Mouse (Mus musculus) heart, embryonic 14.5 days (tissue): ENCODE measurements around the gene Tomm40. TPM values are rescaled to one million over a fixed set of nuclear protein-coding genes. Genes with fewer than 3 reads are reported as not detected.

Experiments used
- ATAC-seq: fragments of 200-750 bp; cut with Nextera tagmentation; 2 replicates; pipeline ENCODE4 v1.8.0; 2017; ENCODE audit warnings: low read depth, moderate TSS enrichment; ENCODE audit not compliant: insufficient number of reproducible peaks, insufficient read depth, low FRiP score
- H3K27ac ChIP-seq, 2 experiments: fragments of 200-500 bp in 1 of 2; fragments of 300-500 bp in 1 of 2; sonication (generic) in 1 of 2; replicated peaks in 1 of 2; 2 replicates each; pipeline ENCODE4 v1.5.1; 2012 to 2014; ENCODE audit warnings: low read depth in 2 of 2, low read length in 2 of 2, control low read depth in 1 of 2, mild to moderate bottlenecking in 1 of 2, mixed read lengths in 1 of 2; ENCODE audit not compliant: control insufficient read depth in 1 of 2, insufficient read depth in 1 of 2
- H3K27me3 ChIP-seq: fragments of 300-500 bp; sonication (generic); 2 replicates; pipeline ENCODE4 v1.6.1; 2014; ENCODE audit warnings: mild to moderate bottlenecking, low read length, control low read depth; ENCODE audit not compliant: control insufficient read depth, insufficient read depth
- H3K36me3 ChIP-seq: fragments of 300-500 bp; sonication (generic); 2 replicates; pipeline ENCODE4 v1.6.1; 2014; ENCODE audit warnings: mild to moderate bottlenecking, control low read depth, low read length, mixed read lengths; ENCODE audit not compliant: control insufficient read depth, insufficient read depth
- H3K4me1 ChIP-seq, 2 experiments: fragments of 200-500 bp in 1 of 2; fragments of 300-500 bp in 1 of 2; sonication (generic) in 1 of 2; 2 replicates each; pipeline ENCODE4 v1.6.1; 2012 to 2014; ENCODE audit warnings: low read length in 2 of 2, control low read depth in 1 of 2, mixed read lengths in 1 of 2; ENCODE audit not compliant: control insufficient read depth in 2 of 2, insufficient read depth in 2 of 2
- H3K4me2 ChIP-seq: fragments of 300-500 bp; sonication (generic); 2 replicates; pipeline ENCODE4 v1.6.1; 2014; ENCODE audit warnings: mild to moderate bottlenecking, low read length
- H3K4me3 ChIP-seq, 2 experiments: fragments of 200-500 bp in 1 of 2; fragments of 300-500 bp in 1 of 2; sonication (generic) in 1 of 2; 2 replicates each; pipeline ENCODE4 v1.5.1; 2012 to 2014; ENCODE audit warnings: low read length in 2 of 2, mild to moderate bottlenecking in 2 of 2, control low read depth in 1 of 2, low read depth in 1 of 2, moderate library complexity in 1 of 2; ENCODE audit not compliant: control insufficient read depth in 1 of 2, insufficient read depth in 1 of 2
- H3K9ac ChIP-seq: fragments of 300-500 bp; sonication (generic); 2 replicates; pipeline ENCODE4 v1.6.1; 2014; ENCODE audit warnings: mild to moderate bottlenecking, low read length
- H3K9me3 ChIP-seq: fragments of 300-500 bp; sonication (generic); 2 replicates; pipeline ENCODE4 v1.6.1; 2016; ENCODE audit warnings: low read length, control low read depth; ENCODE audit not compliant: control insufficient read depth
- WGBS: fragments of 180-500 bp; shearing (Covaris S2); extraction: QIAGEN DNeasy Blood & Tissue Kit; methylation state at CpG from one replicate; pipeline ENCODE4 v1.1.7; 2014; 5-methylcytosine and 5-hydroxymethylcytosine counted together
- polyA plus RNA-seq: library from polyadenylated mRNA; unstranded; fragments of >200 nt; fragmentation: Nextera tagmentation; extraction: Ambion mirVana; gene quantifications from 2 replicates; pipeline ENCODE4 v1.2.1, GENCODE M21; 2014

The Tomm40 gene
- polyA plus RNA-seq, 1 experiment from 2014 or later = 130 TPM

- H3K4me1 ChIP-seq = peaks cover 0 to 4% of the 10 kb centered on the region in 2 experiments; a peak in 1 of 4 replicates
- no peak within 1 kb of the TSS for H3K27ac ChIP-seq
- H3K27me3 ChIP-seq = no peaks in the 10 kb centered on the region
- H3K36me3 ChIP-seq = no peaks in the 10 kb centered on the region
- no peak for ATAC-seq
- no peaks in the 10 kb centered on the region for H3K9me3 ChIP-seq
- no peak within 1 kb of the TSS for H3K4me3 ChIP-seq
- 36% methylated on average over 8 of the region's 8 CpGs for WGBS
- H3K9ac ChIP-seq = 0 out of 2 replicates have a peak within 1 kb of the TSS, but pooled peaks have one; percentile 21
- no peak within 1 kb of the TSS for H3K4me2 ChIP-seq
Measured at GRCm38 (mm10) chr7:19681202-19681694, 34.0 kb downstream of the Tomm40 start, which contains the start of the genes Gm44805 and Apoc4. Gm44805 (minus strand) TSS chr7:19681423. Apoc4 (minus strand) TSS chr7:19681479.

GRCm38 (mm10) chr7:19680702-19681101 lies 34.5 kb downstream of the Tomm40 start:
- WGBS = 91% methylated on average over 2 of the region's 2 CpGs
- no peaks in the 10 kb centered on the region for H3K27me3 ChIP-seq

GRCm38 (mm10) chr7:19678901-19679300 lies 36.3 kb downstream of the Tomm40 start:
- Histone ChIP-seq H3K4me1 (peaks cover 0 to 4% of the 10 kb centered on the region in 2 experiments; a peak in 1 of 4 replicates), H3K27me3 (no peaks in the 10 kb centered on the region), H3K4me3 (no peak overlapping the region), H3K9me3 (no peaks in the 10 kb centered on the region), H3K36me3 (no peaks in the 10 kb centered on the region), H3K9ac (no peak overlapping the region), H3K27ac (no peak overlapping the region), H3K4me2 (no peak overlapping the region)
- WGBS = 89% methylated on average over 3 of the region's 3 CpGs
- ATAC-seq = no peak

More at GRCm38 (mm10) chr7:19680702-19681101, 34.5 kb downstream of the Tomm40 start:
- Histone ChIP-seq H3K9ac (no peak overlapping the region), H3K4me3 (no peak overlapping the region), H3K4me1 (peaks cover 0 to 4% of the 10 kb centered on the region in 2 experiments; a peak in 1 of 4 replicates), H3K9me3 (no peaks in the 10 kb centered on the region), H3K4me2 (no peak overlapping the region), H3K36me3 (no peaks in the 10 kb centered on the region), H3K27ac (no peak overlapping the region)
- ATAC-seq = no peak

- no peak for ATAC-seq
- H3K4me1 ChIP-seq = peaks cover 0 to 4% of the 10 kb centered on the region in 2 experiments; a peak in 1 of 4 replicates
- no peaks in the 10 kb centered on the region for H3K27me3 ChIP-seq
- H3K36me3 ChIP-seq = no peaks in the 10 kb centered on the region
- H3K27ac ChIP-seq = no peak within 1 kb of the TSS
- no peaks in the 10 kb centered on the region for H3K9me3 ChIP-seq
- no peak within 1 kb of the TSS for H3K4me3 ChIP-seq
- H3K9ac ChIP-seq = no peak within 1 kb of the TSS
- no peak within 1 kb of the TSS for H3K4me2 ChIP-seq
- 61% methylated on average over 8 of the region's 8 CpGs for WGBS
Measured at GRCm38 (mm10) chr7:19677872-19678271, 37.4 kb downstream of the Tomm40 start, which contains the start of gene Apoc2. Apoc2 (minus strand) TSS chr7:19677941.

DNA sequence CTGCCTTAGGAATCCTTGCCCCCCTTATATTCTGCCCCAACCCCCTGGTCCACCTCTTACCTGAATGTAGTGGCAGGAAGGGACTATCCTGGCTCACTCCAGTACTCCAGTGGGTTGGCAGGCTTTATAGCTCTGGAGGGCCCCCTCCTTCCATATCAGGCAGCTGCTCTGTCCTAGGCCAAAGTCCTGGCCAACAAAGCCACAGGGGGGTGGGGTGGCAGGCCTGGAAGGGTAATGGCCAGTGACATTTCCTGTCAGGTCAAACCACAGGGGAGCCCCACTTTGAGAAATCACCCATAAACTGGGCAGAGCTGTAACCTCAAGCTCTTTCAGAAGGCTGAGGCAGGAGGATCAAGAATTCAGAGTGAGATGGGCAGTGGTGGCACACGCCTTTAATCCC lies 38.6 kb downstream of the Tomm40 start:
- Histone ChIP-seq H3K4me3 (no peak overlapping the region), H3K9me3 (no peaks in the 10 kb centered on the region), H3K4me2 (no peak overlapping the region), H3K4me1 (peaks cover 0 to 4% of the 10 kb centered on the region in 2 experiments; a peak in 1 of 4 replicates), H3K36me3 (no peaks in the 10 kb centered on the region), H3K27ac (no peak overlapping the region), H3K27me3 (no peaks in the 10 kb centered on the region), H3K9ac (no peak overlapping the region)
- 44% methylated on average over 1 of the region's 1 CpGs for WGBS
- no peak for ATAC-seq

- no peak for ATAC-seq
- Histone ChIP-seq H3K9ac (no peak overlapping the region), H3K36me3 (no peaks in the 10 kb centered on the region), H3K27ac (no peak overlapping the region), H3K4me2 (no peak overlapping the region), H3K27me3 (no peaks in the 10 kb centered on the region), H3K4me3 (no peak overlapping the region), H3K4me1 (no peaks in the 10 kb centered on the region; a peak in 1 of 4 replicates), H3K9me3 (no peaks in the 10 kb centered on the region)
- 76% methylated on average over 10 of the region's 10 CpGs for whole genome bisulfite sequencing
Measured at GRCm38 (mm10) chr7:19675824-19676223, 39.4 kb downstream of the Tomm40 start.

DNA sequence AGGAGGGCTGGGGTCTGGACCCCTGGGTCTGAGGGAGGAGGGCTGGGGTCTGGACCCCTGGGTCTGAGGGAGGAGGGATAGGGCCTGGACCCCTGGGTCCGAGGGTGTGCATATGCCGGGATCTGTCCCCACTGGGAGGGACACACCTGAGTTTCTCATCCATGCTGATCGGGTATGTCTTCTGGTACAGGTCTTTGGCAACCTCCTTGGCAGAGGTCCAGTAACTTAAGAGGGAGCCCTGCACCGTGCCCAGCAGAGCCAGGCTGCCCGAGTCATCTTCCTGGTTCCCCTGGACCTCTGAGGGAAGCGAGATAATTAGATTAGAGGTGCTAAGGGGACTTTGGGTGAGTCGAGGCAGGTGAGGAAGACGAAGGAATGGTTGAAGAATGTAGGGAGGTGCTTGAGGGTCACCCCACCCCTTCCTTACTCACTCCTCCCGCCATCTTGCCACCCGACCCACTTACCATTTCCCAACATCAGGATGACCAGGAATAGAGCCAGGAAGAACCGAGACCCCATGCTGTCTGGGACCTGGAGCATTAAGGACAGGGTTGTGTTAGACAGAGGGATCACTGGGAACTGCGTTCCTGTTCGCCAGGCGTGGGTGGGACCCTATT lies 42.0 kb downstream of the Tomm40 start:
- H3K9me3 ChIP-seq = no peaks in the 10 kb centered on the region
- no peak overlapping the region for H3K9ac ChIP-seq
- H3K27ac ChIP-seq = no peak overlapping the region
- ATAC-seq = no peak
- no peak overlapping the region for H3K4me2 ChIP-seq
- H3K4me3 ChIP-seq = no peak overlapping the region
- H3K36me3 ChIP-seq = no peaks in the 10 kb centered on the region
- no peaks in the 10 kb centered on the region for H3K27me3 ChIP-seq
- H3K4me1 ChIP-seq = peaks cover 4% of the 10 kb centered on the region in 2 experiments; a peak in 3 of 4 replicates
- 52% methylated on average over 14 of the region's 14 CpGs for WGBS
